9 mouse cellular contexts compared by ENCODE assay signal in the genomic region with DNA sequence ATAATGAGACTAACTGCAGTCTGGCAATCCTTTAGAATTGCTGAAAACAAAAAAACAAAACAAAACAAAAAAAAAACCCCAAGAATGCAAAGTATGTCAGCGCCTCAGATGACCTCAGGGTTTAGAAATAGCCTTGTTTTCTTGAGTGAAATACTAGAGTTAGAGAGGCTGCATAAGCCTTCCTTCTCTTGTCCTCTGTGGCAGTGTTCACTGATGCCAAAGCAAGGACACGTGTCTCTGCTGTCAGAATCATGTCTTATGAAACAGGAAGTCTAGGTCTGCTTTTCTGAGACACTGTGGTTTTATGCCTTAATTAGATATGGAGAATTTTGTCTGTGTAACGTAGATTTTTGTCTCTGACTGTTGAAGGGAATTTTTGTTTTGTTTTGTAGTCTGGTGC.
DNase-seq lines count a peak whose midpoint lies in the region; ATAC-seq and TF ChIP-seq lines count a peak whose summit lies in the region.
"Had no signal": no experiment of that assay in that cellular context is flagged by ENCODE, and none has a peak within 500 bp of the region (broad histone marks: within the 10 kb centered on the region; RNA-seq: fewer than 3 reads in every experiment).

No protein-coding gene starts in this region.

- H3K36me3 ChIP-seq in liver, postnatal 0 days (replicated peaks; ENCODE audit: insufficient read depth, low read length), result no peaks in the 10 kb centered on the region
- H3K36me3 ChIP-seq in liver, embryonic 12.5 days, result no peaks in the 10 kb centered on the region
- H3K36me3 ChIP-seq: liver, embryonic 15.5 days had no signal

- H3K4me1 ChIP-seq in liver, postnatal 0 days (ENCODE audit: insufficient read depth), result no peaks in the 10 kb centered on the region
- peaks cover 22% of the 10 kb centered on the region for H3K4me1 ChIP-seq in liver, embryonic 12.5 days

- TF ChIP-seq EP300 in liver, postnatal 0 days (IDR thresholded peaks at IDR 0.05; ENCODE audit: low read depth), result 0 out of 2 replicates have a peak, but pooled peaks have one; percentile 25

- H3K27me3 ChIP-seq in liver, postnatal 0 days (ENCODE audit: insufficient read depth, low read length), result no peaks in the 10 kb centered on the region
- H3K27me3 ChIP-seq in liver, embryonic 12.5 days (replicated peaks), result no peaks in the 10 kb centered on the region
- H3K27me3 ChIP-seq: liver, embryonic 15.5 days had no signal

- H3K27ac ChIP-seq in liver, postnatal 0 days (ENCODE audit: low read depth), result no peak overlapping the region
- no peak overlapping the region for H3K27ac ChIP-seq in liver, embryonic 12.5 days
- H3K27ac ChIP-seq: liver, embryonic 15.5 days had no signal

- WGBS in liver, postnatal 0 days (ENCODE audit: insufficient replicate concordance), result 28% methylated on average over 3 of the region's 3 CpGs
- 23% methylated on average over 3 of the region's 3 CpGs for WGBS in liver, embryonic 12.5 days (ENCODE audit: insufficient replicate concordance)

- DNase-seq in adrenal gland, postnatal 10 days, result peak; percentile 37
- no peak for DNase-seq in adrenal gland, postnatal 25 days
- no peak for DNase-seq in liver, postnatal 0 days
- peak; percentile 71 for DNase-seq in fibroblast of lung, adult 2 months (ENCODE audit: low read depth)
- DNase-seq in skeletal muscle tissue, adult 2 months (ENCODE audit: low read depth, low spot score), result peak; percentile 62
- DNase-seq in urinary bladder, adult 2 months (ENCODE audit: low spot score), result no peak
- DNase-seq in testis, postnatal 10 days (ENCODE audit: low spot score), result no peak

- H3K4me2 ChIP-seq in liver, postnatal 0 days (ENCODE audit: low read depth, low read length), result no peak overlapping the region
- no peak overlapping the region for H3K4me2 ChIP-seq in liver, embryonic 12.5 days
- H3K4me2 ChIP-seq: liver, embryonic 15.5 days had no signal

- no peaks in the 10 kb centered on the region for H3K9me3 ChIP-seq in liver, postnatal 0 days (ENCODE audit: low read length)
- H3K9me3 ChIP-seq in liver, embryonic 12.5 days (replicated peaks), result no peaks in the 10 kb centered on the region
- H3K9me3 ChIP-seq: liver, embryonic 15.5 days had no signal

- no peak overlapping the region for H3K4me3 ChIP-seq in liver, postnatal 0 days (ENCODE audit: low read depth, low read length)
- no peak overlapping the region for H3K4me3 ChIP-seq in liver, embryonic 12.5 days
- H3K4me3 ChIP-seq: liver, embryonic 15.5 days had no signal

- H3K9ac ChIP-seq in liver, postnatal 0 days (replicated peaks), result no peak overlapping the region
- no peak overlapping the region for H3K9ac ChIP-seq in liver, embryonic 12.5 days
- H3K9ac ChIP-seq: liver, embryonic 15.5 days had no signal

- TF ChIP-seq CTCF in liver, postnatal 0 days (IDR thresholded peaks at IDR 0.05; ENCODE audit: low read depth), result no peak

- ATAC-seq in liver, postnatal 0 days, result no peak
- no peak for ATAC-seq in liver, embryonic 12.5 days

Comparison
In these comparisons a context has a peak if more than half of its experiments do, and no peak if none do; other contexts are left out.
1. DNase-seq: peak in adrenal gland, postnatal 10 days (single experiment), fibroblast of lung, adult 2 months (single experiment) and skeletal muscle tissue, adult 2 months (single experiment); none in adrenal gland, postnatal 25 days (single experiment), liver, postnatal 0 days (single experiment), urinary bladder, adult 2 months (single experiment) and testis, postnatal 10 days (single experiment).